Mouse (Mus musculus): Measurements from ENCODE around the gene Auts2. TPM values are rescaled to one million over a fixed set of nuclear protein-coding genes. Genes with fewer than 3 reads are reported as not detected.

Auts2 gene
- polyA plus RNA-seq, 1 experiment from 2014 or later: 1.6 TPM

- H3K36me3 ChIP-seq (replicated peaks): no peaks in the 10 kb centered on the region
- H3K4me1 ChIP-seq (replicated peaks): peaks cover 12% of the 10 kb centered on the region; the same call in 1 of the 2 replicates
- ATAC-seq (ENCODE audit: insufficient read depth): no peak
- no peaks in the 10 kb centered on the region for H3K27me3 ChIP-seq
- no peak overlapping the region for H3K27ac ChIP-seq (replicated peaks)
- H3K4me3 ChIP-seq (replicated peaks): no peak overlapping the region
- no peak overlapping the region for H3K9ac ChIP-seq
- 59% methylated on average over 6 of the region's 6 CpGs for WGBS (ENCODE audit: insufficient replicate concordance)
- H3K4me2 ChIP-seq: peak overlapping the region; percentile 44
- H3K9me3 ChIP-seq (replicated peaks): no peaks in the 10 kb centered on the region
Observed at GRCm38 (mm10) chr5:132448401-132449066, 94.6 kb downstream of the Auts2 start.

- H3K27me3 ChIP-seq: no peaks in the 10 kb centered on the region
- no peak overlapping the region for H3K4me2 ChIP-seq
- H3K4me3 ChIP-seq (replicated peaks): no peak overlapping the region
- no peaks in the 10 kb centered on the region for H3K9me3 ChIP-seq (replicated peaks)
- no peak overlapping the region for H3K9ac ChIP-seq
- no peaks in the 10 kb centered on the region for H3K36me3 ChIP-seq (replicated peaks)
- WGBS (ENCODE audit: insufficient replicate concordance): 58% methylated on average over 4 of the region's 4 CpGs
- no peak overlapping the region for H3K27ac ChIP-seq (replicated peaks)
- no peak for ATAC-seq (ENCODE audit: insufficient read depth)
- peaks cover 6% of the 10 kb centered on the region; the same call in 1 of the 2 replicates for H3K4me1 ChIP-seq (replicated peaks)
Observed at GRCm38 (mm10) chr5:132445213-132445954, 97.8 kb downstream of the Auts2 start.

- H3K4me3 ChIP-seq (replicated peaks): no peak overlapping the region
- no peak for ATAC-seq (ENCODE audit: insufficient read depth)
Observed at GRCm38 (mm10) chr5:132442948-132443347, 100.2 kb downstream of the Auts2 start.

GRCm38 (mm10) chr5:132438414-132438813, 104.7 kb downstream of the Auts2 start:
- Histone ChIP-seq H3K36me3 (replicated peaks) (no peaks in the 10 kb centered on the region), H3K27me3 (no peaks in the 10 kb centered on the region), H3K27ac (replicated peaks) (no peak overlapping the region), H3K4me3 (replicated peaks) (no peak overlapping the region), H3K4me1 (replicated peaks) (no peaks in the 10 kb centered on the region), H3K9ac (no peak overlapping the region), H3K9me3 (replicated peaks) (no peaks in the 10 kb centered on the region), H3K4me2 (no peak overlapping the region)
- no peak for ATAC-seq (ENCODE audit: insufficient read depth)
- 39% methylated on average over 4 of the region's 4 CpGs for WGBS (ENCODE audit: insufficient replicate concordance)

More at GRCm38 (mm10) chr5:132442948-132443347, 100.2 kb downstream of the Auts2 start:
- Histone ChIP-seq H3K4me1 (replicated peaks) (peaks cover 3% of the 10 kb centered on the region; the same call in 1 of the 2 replicates), H3K9ac (no peak overlapping the region), H3K27me3 (no peaks in the 10 kb centered on the region), H3K9me3 (replicated peaks) (no peaks in the 10 kb centered on the region), H3K27ac (replicated peaks) (no peak overlapping the region), H3K4me2 (no peak overlapping the region), H3K36me3 (replicated peaks) (no peaks in the 10 kb centered on the region)
- WGBS (ENCODE audit: insufficient replicate concordance): 67% methylated on average over 4 of the region's 4 CpGs

- WGBS (ENCODE audit: insufficient replicate concordance): 40% methylated on average over 8 of the region's 8 CpGs
- Histone ChIP-seq H3K4me3 (replicated peaks) (no peak overlapping the region), H3K4me1 (replicated peaks) (no peaks in the 10 kb centered on the region), H3K27me3 (no peaks in the 10 kb centered on the region), H3K9me3 (replicated peaks) (no peaks in the 10 kb centered on the region), H3K27ac (replicated peaks) (no peak overlapping the region), H3K36me3 (replicated peaks) (no peaks in the 10 kb centered on the region), H3K9ac (no peak overlapping the region), H3K4me2 (no peak overlapping the region)
- no peak for ATAC-seq (ENCODE audit: insufficient read depth)
Observed at GRCm38 (mm10) chr5:132437994-132438393, 105.2 kb downstream of the Auts2 start.

GRCm38 (mm10) chr5:132437478-132437877, 105.7 kb downstream of the Auts2 start:
- Histone ChIP-seq H3K9ac (no peak overlapping the region), H3K4me1 (replicated peaks) (no peaks in the 10 kb centered on the region), H3K4me2 (no peak overlapping the region), H3K27ac (replicated peaks) (no peak overlapping the region), H3K27me3 (no peaks in the 10 kb centered on the region), H3K36me3 (replicated peaks) (no peaks in the 10 kb centered on the region), H3K9me3 (replicated peaks) (no peaks in the 10 kb centered on the region), H3K4me3 (replicated peaks) (no peak overlapping the region)
- ATAC-seq (ENCODE audit: insufficient read depth): no peak
- WGBS (ENCODE audit: insufficient replicate concordance): 65% methylated on average over 8 of the region's 8 CpGs

- Histone ChIP-seq H3K9ac (no peak overlapping the region), H3K27ac (replicated peaks) (no peak overlapping the region), H3K27me3 (no peaks in the 10 kb centered on the region), H3K36me3 (replicated peaks) (no peaks in the 10 kb centered on the region), H3K4me1 (replicated peaks) (no peaks in the 10 kb centered on the region), H3K4me3 (replicated peaks) (no peak overlapping the region), H3K9me3 (replicated peaks) (no peaks in the 10 kb centered on the region), H3K4me2 (no peak overlapping the region)
- ATAC-seq (ENCODE audit: insufficient read depth): no peak
- WGBS (ENCODE audit: insufficient replicate concordance): 50% methylated on average over 1 of the region's 1 CpGs
Observed at GRCm38 (mm10) chr5:132436901-132437300, 106.2 kb downstream of the Auts2 start.

GRCm38 (mm10) chr5:132436473-132436872, 106.7 kb downstream of the Auts2 start:
- 70% methylated on average over 2 of the region's 2 CpGs for WGBS (ENCODE audit: insufficient replicate concordance)
- H3K9me3 ChIP-seq (replicated peaks): no peaks in the 10 kb centered on the region
- H3K4me1 ChIP-seq (replicated peaks): no peaks in the 10 kb centered on the region
- H3K27me3 ChIP-seq: no peaks in the 10 kb centered on the region
- H3K4me2 ChIP-seq: no peak overlapping the region
- H3K4me3 ChIP-seq (replicated peaks): no peak overlapping the region
- H3K36me3 ChIP-seq (replicated peaks): no peaks in the 10 kb centered on the region
- H3K27ac ChIP-seq (replicated peaks): no peak overlapping the region
- no peak overlapping the region for H3K9ac ChIP-seq
- ATAC-seq (ENCODE audit: insufficient read depth): no peak

- Histone ChIP-seq H3K4me1 (replicated peaks) (no peaks in the 10 kb centered on the region), H3K9me3 (replicated peaks) (no peaks in the 10 kb centered on the region), H3K4me2 (no peak overlapping the region), H3K9ac (no peak overlapping the region), H3K27me3 (no peaks in the 10 kb centered on the region), H3K4me3 (replicated peaks) (no peak overlapping the region), H3K36me3 (replicated peaks) (no peaks in the 10 kb centered on the region), H3K27ac (replicated peaks) (no peak overlapping the region)
- ATAC-seq (ENCODE audit: insufficient read depth): no peak
- 67% methylated on average over 5 of the region's 5 CpGs for WGBS (ENCODE audit: insufficient replicate concordance)
Observed at GRCm38 (mm10) chr5:132435401-132435800, 107.7 kb downstream of the Auts2 start.

GRCm38 (mm10) chr5:132433377-132434115, 109.6 kb downstream of the Auts2 start:
- no peaks in the 10 kb centered on the region for H3K36me3 ChIP-seq (replicated peaks)
- no peaks in the 10 kb centered on the region for H3K9me3 ChIP-seq (replicated peaks)
- no peak overlapping the region for H3K27ac ChIP-seq (replicated peaks)
- H3K4me2 ChIP-seq: no peak overlapping the region
- no peak overlapping the region for H3K4me3 ChIP-seq (replicated peaks)
- no peaks in the 10 kb centered on the region for H3K4me1 ChIP-seq (replicated peaks)
- no peak overlapping the region for H3K9ac ChIP-seq
- WGBS (ENCODE audit: insufficient replicate concordance): 32% methylated on average over 6 of the region's 6 CpGs
- H3K27me3 ChIP-seq: no peaks in the 10 kb centered on the region
- no peak for ATAC-seq (ENCODE audit: insufficient read depth)

GRCm38 (mm10) chr5:132429363-132429762, 113.8 kb downstream of the Auts2 start:
- no peak overlapping the region for H3K9ac ChIP-seq
- no peaks in the 10 kb centered on the region for H3K27me3 ChIP-seq
- no peak overlapping the region for H3K4me2 ChIP-seq
- no peak overlapping the region for H3K4me3 ChIP-seq (replicated peaks)
- WGBS (ENCODE audit: insufficient replicate concordance): 55% methylated on average over 3 of the region's 3 CpGs
- H3K36me3 ChIP-seq (replicated peaks): no peaks in the 10 kb centered on the region
- H3K9me3 ChIP-seq (replicated peaks): no peaks in the 10 kb centered on the region
- no peaks in the 10 kb centered on the region for H3K4me1 ChIP-seq (replicated peaks)
- ATAC-seq (ENCODE audit: insufficient read depth): no peak
- no peak overlapping the region for H3K27ac ChIP-seq (replicated peaks)

Data from liver, embryonic 15.5 days (tissue).